In genomic region chr6:102589311-102589710, GRCm38 (mm10) we compare ENCODE assay signal across 20 mouse cellular contexts. TPM values are rescaled to one million over a fixed set of nuclear protein-coding genes. Genes with fewer than 3 reads are reported as not detected.
"Had no signal": no experiment of that assay in that cellular context is flagged by ENCODE, and none has a peak within 500 bp of the region (broad histone marks: within the 10 kb centered on the region; RNA-seq: fewer than 3 reads in every experiment).

No protein-coding gene starts in this region.

- H3K9ac ChIP-seq: liver, embryonic 15.5 days; liver, postnatal 0 days; lung, embryonic 15.5 days; midbrain, embryonic 13.5 days; neural tube, embryonic 12.5 days; stomach, embryonic 15.5 days had no signal

- DNase-seq: liver, postnatal 0 days; lung, postnatal 14 days; lung, postnatal 36 days; right cerebral cortex, postnatal 14 days; thymus, adult 2 months; thymus, postnatal 25 days; thymus, postnatal 4 days had no signal

- H3K4me1 ChIP-seq: liver, embryonic 15.5 days; lung, embryonic 15.5 days; megakaryocyte, embryonic 14.5 days; midbrain, embryonic 13.5 days; neural tube, embryonic 12.5 days; stomach, embryonic 15.5 days had no signal

- H3K4me2 ChIP-seq: liver, embryonic 15.5 days; lung, embryonic 15.5 days; midbrain, embryonic 11.5 days; midbrain, embryonic 13.5 days; neural tube, embryonic 12.5 days; stomach, embryonic 15.5 days had no signal

- H3K4me3 ChIP-seq: liver, embryonic 15.5 days; lung, embryonic 15.5 days; megakaryocyte, embryonic 14.5 days; midbrain, embryonic 13.5 days; neural tube, embryonic 12.5 days; stomach, embryonic 15.5 days had no signal

- H3K9me3 ChIP-seq: liver, embryonic 15.5 days; lung, embryonic 15.5 days; megakaryocyte, embryonic 14.5 days; midbrain, embryonic 13.5 days; neural tube, embryonic 12.5 days; stomach, embryonic 15.5 days had no signal

- H3K27ac ChIP-seq: liver, embryonic 15.5 days; lung, embryonic 15.5 days; macrophage; midbrain, embryonic 13.5 days; neural tube, embryonic 12.5 days; stomach, embryonic 15.5 days; stomach, postnatal 0 days had no signal

- H3K36me3 ChIP-seq: liver, embryonic 15.5 days; lung, embryonic 15.5 days; midbrain, embryonic 13.5 days; neural tube, embryonic 12.5 days; stomach, embryonic 15.5 days had no signal

- H3K27me3 ChIP-seq: liver, embryonic 15.5 days; lung, embryonic 15.5 days; megakaryocyte, embryonic 14.5 days; midbrain, embryonic 13.5 days; neural tube, embryonic 12.5 days; stomach, embryonic 15.5 days had no signal

- ATAC-seq: liver, postnatal 0 days; lung, postnatal 0 days; midbrain, embryonic 13.5 days; midbrain, embryonic 16.5 days had no signal

RNA-seq across cellular contexts. Expression of gene Cntn3, which starts 16.4 kb away (rescaled TPM):
- total RNA-seq: monocyte, adult 5-6 weeks had no signal
- polyA plus RNA-seq: macrophage; spleen, adult 2 months; thymus, adult 2 months had no signal
